Mouse (Mus musculus) lung, postnatal 25 days (tissue): ENCODE data around the gene Armc6.

Source experiments
- DNase-seq: peaks from one replicate; pipeline ENCODE4 v3.0.0; 2022; ENCODE audit warnings: low spot score

Armc6 gene

DNA sequence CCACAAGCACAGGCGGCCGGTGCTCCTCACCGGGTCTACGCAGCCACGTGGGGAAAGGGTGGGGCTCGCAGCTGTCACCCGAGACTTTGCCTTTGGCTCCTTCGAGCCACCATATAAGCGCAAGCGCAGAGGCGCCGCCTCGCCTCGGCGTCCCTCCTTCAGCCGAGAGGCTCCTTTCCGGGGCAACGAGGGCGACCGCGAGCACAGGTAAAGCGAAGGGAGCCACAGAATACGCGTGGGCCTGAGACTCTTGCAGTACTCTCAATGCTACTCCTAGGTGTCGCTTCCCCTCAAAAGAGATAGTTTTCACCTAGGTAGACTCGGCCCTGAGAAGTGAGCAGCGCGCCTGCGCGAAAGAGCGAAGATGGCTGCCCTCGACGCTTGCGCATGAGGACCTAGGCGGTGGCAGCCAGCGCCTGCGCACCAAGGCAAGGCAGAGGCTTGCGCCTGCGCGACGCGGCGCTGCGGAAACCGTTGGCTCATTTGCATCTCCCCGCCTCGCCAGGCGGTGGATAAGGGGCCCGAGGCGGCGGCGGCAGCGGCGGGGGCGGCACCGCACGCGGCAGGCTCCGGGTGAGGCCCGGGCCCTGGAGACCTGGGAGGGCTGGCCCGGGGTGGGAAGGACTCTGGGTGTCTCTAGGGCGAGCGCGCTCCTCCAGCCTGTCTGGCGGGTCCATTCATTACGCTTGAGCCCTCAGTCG, at the start of gene Armc6, which contains the start of gene Sugp2:
TSS of gene Armc6 (minus strand) at position 387 of the 701 bp plus-strand sequence.
TSS of gene Sugp2 (plus strand) at position 147 of the 701 bp plus-strand sequence.
- peak; percentile 95 for DNase-seq

DNA sequence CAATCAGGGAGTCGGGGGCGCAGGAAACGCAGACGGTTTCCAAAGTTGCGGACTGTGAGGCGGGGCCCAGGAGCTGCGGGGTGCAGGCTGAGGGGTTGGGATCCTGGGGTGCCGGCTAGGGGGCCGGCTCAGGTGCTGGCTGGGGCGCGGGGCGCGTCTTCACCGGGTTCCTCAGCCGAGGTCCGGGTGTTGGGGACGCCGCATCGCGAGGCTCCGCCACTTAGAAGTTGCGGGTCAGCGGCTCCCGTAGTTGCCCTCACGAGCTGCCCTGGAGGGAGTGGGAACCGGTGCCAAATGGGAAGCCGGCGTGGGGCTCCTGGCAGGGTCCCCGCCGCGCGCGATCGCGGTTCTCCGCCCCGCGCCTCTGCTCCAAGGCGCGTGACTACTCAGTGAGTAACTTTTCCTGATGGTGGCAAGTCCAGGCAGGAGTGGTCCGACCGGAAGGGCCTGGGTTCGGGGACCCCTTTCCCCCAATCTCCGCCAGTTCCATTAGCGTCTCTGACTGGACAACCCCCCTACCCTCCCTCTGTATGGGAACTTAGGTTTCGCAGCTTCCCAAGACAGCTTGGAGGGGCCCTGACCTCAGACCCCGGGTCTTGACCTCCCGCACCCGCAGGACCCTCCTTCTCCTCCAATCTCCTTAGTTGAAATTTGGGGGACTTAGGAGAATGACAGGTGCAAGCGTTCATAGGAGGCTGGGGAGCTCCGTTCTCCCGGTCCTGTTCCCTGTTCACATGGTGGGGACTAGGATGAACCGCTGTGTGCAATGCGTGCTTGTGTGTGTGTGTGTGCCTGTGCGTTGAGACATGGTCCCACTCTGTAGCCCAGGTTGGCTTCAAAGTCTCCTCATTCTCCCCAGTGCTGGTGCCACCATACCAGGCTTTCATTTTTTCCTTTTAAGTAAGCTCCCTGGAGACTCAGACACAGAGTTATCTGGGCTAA, 49.1 kb upstream of the Armc6 start:
- no peak for DNase-seq

DNA sequence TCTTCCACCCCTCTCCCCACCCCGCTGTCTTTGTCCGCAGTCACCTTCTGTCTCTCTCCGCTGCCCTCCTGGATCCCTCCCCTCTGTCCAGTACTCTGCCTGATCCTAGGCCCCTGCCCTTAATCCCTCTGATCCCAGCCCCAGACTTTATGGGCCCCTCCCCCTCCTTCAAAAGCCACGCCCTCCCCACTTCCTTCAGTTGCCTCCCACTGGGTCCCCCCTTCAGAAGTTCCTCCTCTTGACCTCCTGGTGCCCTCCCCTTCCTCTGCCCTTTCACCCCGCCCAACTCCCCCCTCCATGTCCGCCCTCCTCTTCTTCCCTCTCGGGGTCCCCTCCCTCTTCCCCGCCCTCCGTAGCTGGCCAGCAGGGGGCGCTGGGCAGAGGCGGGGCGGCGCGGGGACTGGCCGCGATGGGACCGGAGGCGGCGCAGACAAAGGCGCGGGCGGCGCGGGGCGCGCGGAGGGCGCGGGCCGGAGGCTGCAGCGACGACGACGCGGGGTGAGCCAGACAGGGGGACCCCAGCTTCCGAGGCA, 48.4 kb upstream of the Armc6 start, which contains the start of gene Homer3:
TSS of gene Homer3 (plus strand) at position 225 of the 533 bp plus-strand sequence.
- DNase-seq: peak; percentile 95

DNA sequence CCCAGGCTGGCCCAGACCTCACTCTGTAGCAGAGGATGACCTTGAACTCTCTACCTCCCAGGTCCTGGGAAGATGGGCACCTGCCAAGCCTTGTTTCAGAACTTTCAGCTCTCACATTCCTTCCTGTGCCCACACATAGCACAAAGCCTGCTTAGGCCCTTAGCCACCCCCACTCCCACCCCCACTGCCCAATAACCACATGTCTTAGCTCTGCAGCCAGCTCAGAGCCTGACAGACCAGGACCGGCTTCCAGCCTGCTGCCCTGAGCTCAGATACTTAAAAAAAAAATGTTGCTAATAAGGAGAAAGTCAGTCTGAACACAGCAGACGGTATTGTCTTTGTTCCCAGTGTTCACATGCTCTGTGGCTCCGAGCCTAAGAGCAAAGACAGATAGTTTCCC, 46.7 kb upstream of the Armc6 start:
- no peak for DNase-seq

DNA sequence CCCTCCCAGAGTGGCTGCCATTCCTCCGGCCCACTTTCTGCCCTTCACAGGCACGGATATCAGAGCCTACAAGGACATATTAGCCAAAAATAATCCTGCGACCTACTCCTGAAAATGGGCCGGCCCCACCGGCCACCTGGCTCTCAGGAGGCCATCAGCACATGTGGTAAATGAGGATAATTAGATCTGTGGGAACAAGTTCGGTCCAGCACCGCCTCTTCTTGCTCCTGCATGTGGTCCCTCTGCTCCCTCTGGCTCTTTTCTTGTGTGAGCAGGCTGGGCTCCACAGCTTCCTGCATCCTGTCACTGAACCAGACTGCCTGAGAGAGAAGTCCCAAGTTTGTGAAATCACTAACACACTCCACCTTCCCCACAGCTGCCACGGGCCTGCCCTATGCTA, 45.0 kb upstream of the Armc6 start:
- no peak for DNase-seq

DNA sequence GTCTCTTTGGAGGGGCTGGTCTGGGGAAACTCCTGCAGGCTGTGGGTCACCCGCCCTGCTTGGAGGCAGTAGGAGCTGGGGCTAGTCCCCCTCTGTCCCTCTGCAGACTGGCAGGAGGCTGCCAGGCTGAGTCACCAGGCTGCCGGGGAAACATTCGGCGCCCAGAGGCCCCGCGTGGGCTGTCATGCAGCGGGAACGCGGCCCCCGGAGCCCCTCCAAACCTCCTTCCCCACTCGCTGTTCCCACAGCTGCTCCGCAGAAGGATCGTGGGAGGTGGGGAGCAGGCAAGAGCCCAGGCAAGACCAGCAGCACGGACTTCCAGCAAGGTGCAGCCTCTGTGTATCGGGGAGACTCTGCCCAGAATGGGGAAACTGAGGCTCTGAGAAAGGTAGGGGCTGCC, 43.9 kb upstream of the Armc6 start:
- DNase-seq: no peak

DNA sequence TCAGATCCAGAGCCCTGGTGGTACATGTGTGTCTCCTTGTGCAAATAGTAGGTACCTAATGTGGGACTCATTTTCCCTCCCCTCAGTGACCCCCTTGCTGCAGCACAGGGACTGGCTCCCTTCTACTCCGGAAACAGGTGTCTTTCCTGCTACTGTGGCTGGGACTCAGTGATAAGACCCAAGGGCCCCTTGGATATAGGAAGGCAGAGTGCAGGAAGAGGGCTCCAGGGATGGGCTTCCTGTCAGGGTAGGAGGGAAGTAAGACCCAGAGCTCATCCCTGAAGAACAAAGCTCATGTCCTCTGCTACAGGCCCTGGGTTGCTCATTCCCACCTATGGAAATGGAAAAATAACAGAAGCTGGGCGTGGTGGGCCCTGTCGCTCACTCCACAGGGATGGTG, 42.2 kb upstream of the Armc6 start:
- peak; percentile 72 for DNase-seq

DNA sequence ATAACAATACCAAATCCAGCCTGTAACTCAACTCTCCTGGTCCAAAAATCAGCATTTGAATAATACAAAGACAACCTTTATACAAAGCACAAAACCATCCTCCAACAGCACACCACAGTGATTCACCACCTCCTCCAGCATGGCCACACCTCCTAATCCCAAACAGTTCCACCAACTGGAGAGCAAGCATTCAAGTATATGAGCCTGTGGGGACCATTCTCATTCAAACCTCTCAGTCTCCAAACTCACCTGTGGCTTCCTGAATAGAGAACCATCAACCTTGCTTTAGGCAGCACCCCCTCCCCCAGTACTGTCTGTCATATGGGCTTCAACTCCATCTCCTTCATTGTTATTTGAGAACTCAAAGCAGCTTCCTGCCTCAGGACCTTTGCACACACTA, 40.1 kb upstream of the Armc6 start:
- no peak for DNase-seq

DNA sequence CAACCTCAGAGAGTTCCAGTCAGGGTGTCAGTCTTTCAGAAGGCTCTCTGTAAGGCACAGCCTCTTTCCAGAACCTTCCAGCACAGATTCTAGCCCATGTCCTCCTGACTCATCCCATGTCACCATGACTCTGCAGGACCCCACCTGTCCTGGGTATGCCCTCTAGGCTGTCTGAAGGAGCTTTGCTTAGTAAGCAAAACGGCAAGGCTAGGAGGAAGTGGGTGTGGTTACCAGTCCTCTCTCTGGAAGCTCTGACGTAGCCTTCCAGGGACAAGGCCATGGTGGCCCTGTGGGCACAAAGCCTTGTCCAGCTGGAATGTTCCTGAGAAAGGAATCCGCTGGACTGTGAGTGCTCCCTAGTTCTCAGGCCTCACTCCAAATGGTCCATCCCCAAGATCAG, 38.7 kb upstream of the Armc6 start:
- peak; percentile 60 for DNase-seq

DNA sequence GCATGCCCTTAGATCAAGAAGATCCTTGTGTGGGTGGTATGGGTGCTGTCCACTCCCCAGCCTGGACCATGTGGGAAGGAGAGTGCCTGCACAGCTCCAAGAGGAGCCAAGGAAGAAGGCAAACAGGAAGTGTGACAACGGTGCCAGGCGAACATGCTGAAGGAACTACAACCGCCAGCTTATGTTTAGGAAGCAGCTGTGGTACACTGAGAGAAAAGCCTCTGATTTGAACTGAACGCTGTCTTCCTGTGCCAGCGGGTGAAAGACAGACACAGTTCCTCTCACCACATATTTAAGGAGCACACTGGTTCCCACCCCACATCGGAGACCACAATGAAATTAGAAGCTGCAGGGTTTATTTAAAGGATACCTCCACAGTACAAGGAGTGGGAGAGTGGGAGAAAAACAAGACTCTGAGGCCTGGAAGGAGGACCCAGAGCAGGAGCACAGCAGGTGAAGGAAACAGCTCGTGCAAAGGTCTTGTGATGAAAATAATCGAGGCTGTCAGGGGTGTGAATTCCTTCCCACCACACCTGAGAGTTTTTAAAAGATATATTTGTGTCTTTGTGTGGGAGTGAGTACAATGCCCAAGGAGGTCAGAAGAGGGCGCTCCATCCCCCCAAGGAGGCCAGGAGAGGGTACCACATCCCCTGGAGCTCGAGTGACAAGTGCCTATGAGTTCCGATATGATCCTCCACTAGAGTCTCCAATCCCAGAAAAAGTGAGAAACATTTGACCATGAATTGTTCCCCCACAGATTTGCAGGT, 34.7 kb upstream of the Armc6 start:
- DNase-seq: peak; percentile 46

DNA sequence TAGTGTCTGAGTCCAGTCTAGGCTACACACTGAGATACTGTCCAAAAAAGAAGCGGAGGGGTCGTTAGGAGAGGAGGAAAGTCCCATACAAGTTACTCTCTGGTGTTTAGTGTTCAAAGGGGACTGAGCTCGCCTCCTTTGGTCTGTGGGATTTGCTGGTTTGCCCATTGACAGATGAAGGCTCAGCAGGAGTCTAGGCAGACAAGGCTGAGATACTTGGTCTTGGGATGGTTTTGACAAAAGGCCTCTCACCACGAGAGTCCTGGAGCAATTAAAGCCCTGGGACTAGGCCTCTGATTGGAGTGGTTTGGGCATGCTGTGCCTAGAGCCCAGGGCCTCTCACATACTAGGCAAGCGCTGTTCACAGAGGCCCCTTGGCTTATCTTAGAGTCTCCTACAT, 34.0 kb upstream of the Armc6 start:
- DNase-seq: no peak

DNA sequence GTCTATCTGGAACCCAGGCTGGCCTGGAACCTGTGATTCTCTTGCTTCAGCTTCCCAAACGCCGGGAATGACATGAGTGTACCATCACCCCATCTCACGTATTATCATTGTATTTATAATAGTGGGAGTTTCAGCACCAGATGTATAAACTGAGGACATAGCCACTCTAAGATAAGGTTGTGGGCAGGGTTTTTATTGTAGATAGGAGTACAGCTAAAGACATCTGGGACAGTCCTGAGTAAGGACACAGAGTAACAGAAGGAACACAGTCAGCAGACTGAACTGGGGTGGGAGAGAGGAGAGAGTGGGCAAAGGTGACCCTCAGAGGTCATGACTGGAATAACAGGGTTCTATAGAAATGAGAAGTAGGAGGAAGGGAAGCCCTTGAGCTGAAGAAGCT, 33.4 kb upstream of the Armc6 start:
- no peak for DNase-seq

DNA sequence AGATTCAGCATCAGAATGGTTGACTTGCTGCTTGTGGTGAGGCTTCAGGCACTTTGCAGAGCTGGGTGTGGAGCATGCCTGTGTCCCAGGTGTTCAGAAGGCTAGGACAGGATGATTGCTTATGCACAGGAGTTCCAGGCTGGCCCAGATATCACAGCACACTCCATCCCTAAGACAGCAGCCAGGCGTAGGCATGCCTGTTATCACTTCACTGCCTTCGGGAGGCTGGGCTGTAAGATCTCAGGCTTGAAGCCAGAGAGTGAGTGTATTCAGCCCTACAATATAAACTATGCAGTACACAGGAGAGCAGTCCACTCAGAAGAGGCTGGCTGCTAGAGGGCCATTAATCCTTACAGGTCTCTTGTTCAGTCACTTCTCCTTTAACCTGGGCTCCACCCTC, 24.8 kb upstream of the Armc6 start:
- DNase-seq: no peak

DNA sequence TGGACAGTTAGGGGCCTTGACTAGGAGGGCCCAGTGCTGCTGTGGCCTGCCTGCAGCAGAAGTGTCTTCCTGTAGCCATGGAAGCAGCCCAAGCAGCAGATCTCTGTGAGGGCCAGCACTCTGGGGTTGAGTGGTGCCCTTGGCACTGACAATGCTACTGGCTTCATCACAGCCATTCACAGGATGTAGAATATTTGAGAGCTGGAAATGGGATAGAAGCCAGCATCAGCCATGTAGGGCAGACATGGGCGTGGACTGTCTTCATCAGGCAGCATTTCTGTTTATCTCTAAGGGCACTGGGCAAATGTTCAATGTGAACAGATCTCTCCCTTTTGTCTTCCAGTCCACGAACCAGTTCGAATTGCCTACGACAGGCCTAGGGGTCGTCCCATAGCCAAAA, 24.3 kb upstream of the Armc6 start:
- peak; percentile 42 for DNase-seq

DNA sequence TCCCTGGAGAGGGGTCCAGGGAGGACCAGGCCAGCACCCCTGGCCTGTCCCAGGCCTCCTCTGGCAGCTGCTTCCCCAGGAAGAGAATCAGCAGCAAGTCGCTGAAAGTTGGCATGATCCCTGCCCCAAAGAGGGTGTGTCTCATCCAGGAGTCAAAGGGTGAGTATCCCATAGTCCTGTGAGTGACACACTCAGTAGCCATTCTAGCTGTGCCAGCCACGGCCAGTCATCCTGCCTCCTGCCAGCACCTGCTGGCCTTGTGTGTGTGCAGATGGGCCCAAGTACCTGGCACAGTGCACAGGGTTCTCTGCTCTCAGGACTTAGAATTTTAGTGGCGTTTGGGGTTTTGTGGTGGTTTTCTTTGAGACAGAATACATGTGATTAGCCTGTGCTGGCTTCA, 23.2 kb upstream of the Armc6 start:
- no peak for DNase-seq

DNA sequence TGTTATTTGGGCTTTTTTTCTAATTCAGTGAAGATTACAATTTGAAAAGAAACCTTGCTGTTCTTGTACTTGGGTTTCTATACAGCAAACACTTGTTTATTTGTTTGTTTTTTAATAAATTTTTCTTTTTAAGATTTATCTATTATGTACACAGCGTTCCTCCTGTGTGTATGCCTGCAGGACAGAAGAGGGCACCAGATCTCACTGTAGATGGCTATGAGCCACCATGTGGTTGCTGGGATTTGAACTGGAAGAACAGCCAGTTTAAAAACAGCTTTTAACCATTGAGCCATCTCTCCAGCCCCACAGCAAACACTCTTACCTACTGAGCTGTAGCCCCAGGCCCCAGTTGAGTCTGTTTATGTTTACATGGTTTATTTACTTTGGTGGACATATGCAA, 20.4 kb upstream of the Armc6 start:
- no peak for DNase-seq

DNA sequence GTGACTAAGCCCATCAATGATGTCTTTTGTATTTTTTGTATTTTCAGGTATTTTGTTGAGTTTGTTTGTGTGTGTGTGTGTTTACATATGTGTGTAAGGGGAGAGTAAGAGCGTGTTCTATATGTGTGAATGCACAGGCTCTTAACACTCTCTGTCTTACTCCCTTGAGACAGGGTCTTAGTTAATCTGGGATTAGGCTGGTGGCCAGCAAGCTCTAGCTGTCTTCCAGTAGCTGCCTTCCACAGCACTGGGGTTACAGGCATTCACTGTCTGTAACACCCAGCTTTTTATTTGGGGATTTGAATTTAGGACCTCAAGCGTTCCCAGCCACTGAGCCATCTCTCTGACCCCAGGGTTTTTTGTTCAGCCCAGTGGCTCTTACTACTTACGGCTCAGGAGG, 13.6 kb upstream of the Armc6 start:
- no peak for DNase-seq

DNA sequence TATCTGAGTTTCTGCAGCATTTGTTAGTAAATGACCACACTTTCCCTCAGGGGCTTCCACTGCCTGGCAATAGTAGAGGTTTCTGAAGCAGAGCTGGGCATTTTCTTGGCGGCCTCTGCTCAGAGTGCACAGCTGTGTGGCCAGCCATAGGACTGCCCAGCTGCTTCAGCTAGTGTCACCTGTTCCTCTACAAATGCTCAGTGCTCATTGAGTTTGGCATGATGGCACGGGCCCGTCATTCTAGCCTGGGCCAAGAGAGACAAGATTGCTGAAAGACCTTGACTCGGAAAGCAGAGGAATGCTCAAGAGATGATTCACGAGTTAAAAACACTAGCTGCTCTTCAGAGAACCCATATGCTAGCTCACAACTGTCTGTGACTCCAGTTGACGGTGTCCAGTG, 12.4 kb upstream of the Armc6 start:
- no peak for DNase-seq

DNA sequence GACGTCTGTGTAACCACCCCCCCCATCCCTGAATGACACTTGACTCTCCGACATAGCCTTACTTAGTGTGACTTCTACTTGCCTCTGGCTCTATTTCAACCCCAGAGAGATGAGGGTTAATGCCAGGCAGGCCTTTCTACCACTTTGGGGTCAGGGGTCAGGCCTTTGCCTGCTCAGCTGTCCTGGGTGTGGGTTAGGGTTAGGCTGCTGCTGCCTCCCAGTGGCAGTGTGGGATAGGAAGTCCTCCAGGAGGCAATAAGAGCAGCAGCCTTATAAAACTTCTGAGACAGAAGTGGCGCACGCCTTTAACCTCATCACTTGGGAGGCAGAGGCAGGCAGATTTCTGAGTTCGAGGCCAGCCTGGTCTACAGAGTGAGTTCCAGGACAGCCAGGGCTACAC, 6.4 kb upstream of the Armc6 start:
- peak; percentile 35 for DNase-seq

DNA sequence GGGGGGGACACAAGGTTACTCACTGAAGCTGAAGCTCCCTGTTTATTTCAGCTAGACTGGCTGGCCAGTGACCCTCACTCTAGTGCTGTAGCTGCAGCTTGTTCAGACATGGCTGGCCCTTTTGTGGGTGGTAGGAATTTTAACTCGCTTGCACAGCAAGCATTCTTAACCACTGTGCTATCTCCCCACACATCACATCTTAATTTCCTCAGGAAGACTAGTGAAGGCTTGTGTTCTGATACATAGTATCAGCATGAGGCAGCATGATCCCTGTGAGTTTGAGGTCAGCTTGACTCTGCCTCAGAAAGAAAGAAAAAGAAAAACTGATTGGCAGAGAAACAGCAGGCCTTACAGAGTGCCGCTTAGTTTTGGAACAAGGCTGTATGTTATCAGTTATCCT, 3.6 kb upstream of the Armc6 start:
- no peak for DNase-seq

DNA sequence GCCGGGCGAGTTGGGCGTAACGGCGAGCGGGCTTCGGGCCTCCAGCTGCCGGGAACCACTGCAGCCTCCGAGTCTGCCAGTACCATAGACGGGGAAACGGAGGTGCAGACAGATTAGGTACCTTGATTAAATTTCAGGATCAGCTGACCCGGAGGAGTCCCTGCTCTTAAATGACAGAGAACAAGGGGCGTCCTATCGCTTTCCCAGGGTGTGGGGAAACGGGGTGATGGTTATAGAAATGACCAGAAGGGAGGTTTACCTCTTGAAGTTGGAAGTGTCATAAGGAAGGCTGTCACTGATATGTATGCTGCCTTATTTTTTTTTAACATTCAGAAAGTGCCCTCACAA, 489 bp upstream of the Armc6 start:
- no peak for DNase-seq

DNA sequence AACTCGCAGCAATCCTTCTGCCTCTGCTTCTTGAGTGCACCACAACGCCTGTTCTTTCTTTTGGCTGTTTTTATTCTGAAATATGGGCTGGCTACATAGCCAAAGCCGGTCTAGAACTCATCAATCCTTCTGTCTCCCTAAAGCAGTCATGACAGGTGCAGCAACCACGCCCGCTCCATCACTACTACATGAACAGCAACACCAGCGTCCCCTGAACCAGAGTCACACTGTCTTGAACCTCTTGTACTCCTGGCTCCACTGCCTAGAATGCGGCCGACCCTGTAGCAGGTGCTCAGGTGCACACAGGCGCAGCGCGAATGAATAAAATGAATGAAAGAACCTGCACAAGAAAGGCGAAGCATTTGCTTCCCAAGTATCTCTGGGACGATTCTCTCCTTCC, 660 bp downstream of the Armc6 start:
- DNase-seq: no peak
